Mouse (Mus musculus): ENCODE measurements around the gene Fgfr1op. TPM values are rescaled to one million over a fixed set of nuclear protein-coding genes. Genes with fewer than 3 reads are reported as not detected.

The Fgfr1op gene
- polyA plus RNA-seq, 1 experiment from 2014 or later, result 32.0 TPM

DNA sequence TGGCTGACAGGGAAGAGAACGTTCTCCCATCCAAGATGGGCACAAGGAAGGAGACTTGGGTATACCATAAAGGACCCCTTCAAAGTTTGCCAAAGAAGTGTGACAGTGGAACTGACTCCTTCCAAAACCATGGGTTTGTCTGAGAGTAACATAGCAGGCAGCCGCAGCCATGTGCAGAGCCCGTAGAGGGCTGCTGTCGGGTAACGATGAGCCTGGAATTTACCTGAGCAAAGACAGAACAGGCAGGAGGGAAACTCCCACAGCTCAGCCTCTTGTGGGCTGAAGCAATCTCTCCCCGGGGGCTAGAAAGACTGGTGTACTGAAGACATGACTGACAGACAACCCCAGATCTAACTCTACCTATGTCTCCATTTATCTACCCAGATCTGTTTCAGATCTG lies 46.1 kb downstream of the Fgfr1op start:
- no peak overlapping the region for H3K27ac ChIP-seq (ENCODE audit: low read length)
- no peaks in the 10 kb centered on the region for H3K9me3 ChIP-seq (ENCODE audit: control insufficient read depth, low read length)
- no peak overlapping the region for H3K4me2 ChIP-seq (ENCODE audit: low read depth, low read length)
- H3K4me1 ChIP-seq (ENCODE audit: control insufficient read depth, insufficient read depth, low read length), result no peaks in the 10 kb centered on the region
- no peak overlapping the region for H3K9ac ChIP-seq (ENCODE audit: low read depth, low read length)
- 65% methylated on average over 6 of the region's 6 CpGs for whole genome bisulfite sequencing
- ATAC-seq, result no peak
- no peaks in the 10 kb centered on the region for H3K36me3 ChIP-seq (ENCODE audit: control insufficient read depth, insufficient read depth, low read length)
- no peak overlapping the region for H3K4me3 ChIP-seq (ENCODE audit: low read length)
- H3K27me3 ChIP-seq (replicated peaks; ENCODE audit: control insufficient read depth, insufficient read depth, low read length), result 0 out of 2 replicates have a peak, but pooled peaks cover 2% of the 10 kb centered on the region

- WGBS, result 80% methylated on average over 1 of the region's 1 CpGs
- Histone ChIP-seq H3K9me3 (ENCODE audit: control insufficient read depth, low read length) (no peaks in the 10 kb centered on the region), H3K27ac (ENCODE audit: low read length) (no peak overlapping the region), H3K4me3 (ENCODE audit: low read length) (no peak overlapping the region), H3K9ac (ENCODE audit: low read depth, low read length) (no peak overlapping the region), H3K36me3 (ENCODE audit: control insufficient read depth, insufficient read depth, low read length) (no peaks in the 10 kb centered on the region), H3K27me3 (replicated peaks; ENCODE audit: control insufficient read depth, insufficient read depth, low read length) (0 out of 2 replicates have a peak, but pooled peaks cover 2% of the 10 kb centered on the region), H3K4me1 (ENCODE audit: control insufficient read depth, insufficient read depth, low read length) (no peaks in the 10 kb centered on the region), H3K4me2 (ENCODE audit: low read depth, low read length) (no peak overlapping the region)
- ATAC-seq, result no peak
These were observed 49.1 kb downstream of the Fgfr1op start for GRCm38 (mm10) chr17:8214369-8214768.

- no peak overlapping the region for H3K4me3 ChIP-seq (ENCODE audit: low read length)
- 0 out of 2 replicates have a peak, but pooled peaks cover 2% of the 10 kb centered on the region for H3K27me3 ChIP-seq (replicated peaks; ENCODE audit: control insufficient read depth, insufficient read depth, low read length)
- H3K4me2 ChIP-seq (ENCODE audit: low read depth, low read length), result no peak overlapping the region
- no peaks in the 10 kb centered on the region for H3K36me3 ChIP-seq (ENCODE audit: control insufficient read depth, insufficient read depth, low read length)
- no peak overlapping the region for H3K27ac ChIP-seq (ENCODE audit: low read length)
- H3K9me3 ChIP-seq (ENCODE audit: control insufficient read depth, low read length), result no peaks in the 10 kb centered on the region
- no peaks in the 10 kb centered on the region for H3K4me1 ChIP-seq (ENCODE audit: control insufficient read depth, insufficient read depth, low read length)
- ATAC-seq, result no peak
- WGBS, result 90% methylated on average over 12 of the region's 12 CpGs
- no peak overlapping the region for H3K9ac ChIP-seq (ENCODE audit: low read depth, low read length)
These were observed 49.9 kb downstream of the Fgfr1op start for GRCm38 (mm10) chr17:8215016-8215745.

GRCm38 (mm10) chr17:8223225-8223624 lies 57.9 kb downstream of the Fgfr1op start:
- 63% methylated on average over 10 of the region's 10 CpGs for WGBS

DNA sequence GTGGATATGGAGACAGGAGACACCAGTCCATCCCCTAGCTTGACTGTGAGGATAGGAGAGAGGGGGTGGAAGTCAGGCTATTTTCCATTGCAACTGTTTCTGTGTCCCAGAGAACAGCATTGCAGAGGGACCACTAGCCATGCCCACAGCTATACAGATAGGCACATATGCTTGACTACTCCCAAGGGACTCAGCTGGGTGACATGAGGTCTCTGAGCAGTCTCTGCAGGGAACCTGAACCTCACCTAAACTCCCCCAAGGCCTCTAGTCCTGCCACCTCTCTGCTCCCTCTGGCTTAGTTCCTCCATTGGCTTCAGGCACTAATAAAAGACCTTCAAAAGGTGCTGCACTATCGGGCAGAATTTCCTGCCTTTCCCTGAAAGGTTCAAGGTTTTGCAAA lies 58.8 kb downstream of the Fgfr1op start:
- H3K27ac ChIP-seq (ENCODE audit: low read length), result no peak overlapping the region
- H3K9ac ChIP-seq (ENCODE audit: low read depth, low read length), result no peak overlapping the region
- 69% methylated on average over 1 of the region's 1 CpGs for WGBS
- H3K4me3 ChIP-seq (ENCODE audit: low read length), result no peak overlapping the region
- H3K4me1 ChIP-seq (ENCODE audit: control insufficient read depth, insufficient read depth, low read length), result no peaks in the 10 kb centered on the region
- no peak for ATAC-seq
- no peaks in the 10 kb centered on the region for H3K9me3 ChIP-seq (ENCODE audit: control insufficient read depth, low read length)
- H3K4me2 ChIP-seq (ENCODE audit: low read depth, low read length), result no peak overlapping the region
- H3K27me3 ChIP-seq (replicated peaks; ENCODE audit: control insufficient read depth, insufficient read depth, low read length), result no peaks in the 10 kb centered on the region
- H3K36me3 ChIP-seq (ENCODE audit: control insufficient read depth, insufficient read depth, low read length), result no peaks in the 10 kb centered on the region

More at GRCm38 (mm10) chr17:8223225-8223624, 57.9 kb downstream of the Fgfr1op start:
- ATAC-seq, result no peak
- Histone ChIP-seq H3K36me3 (ENCODE audit: control insufficient read depth, insufficient read depth, low read length) (no peaks in the 10 kb centered on the region), H3K4me1 (ENCODE audit: control insufficient read depth, insufficient read depth, low read length) (no peaks in the 10 kb centered on the region), H3K27me3 (replicated peaks; ENCODE audit: control insufficient read depth, insufficient read depth, low read length) (no peaks in the 10 kb centered on the region), H3K9ac (ENCODE audit: low read depth, low read length) (no peak overlapping the region), H3K27ac (ENCODE audit: low read length) (no peak overlapping the region), H3K4me2 (ENCODE audit: low read depth, low read length) (no peak overlapping the region), H3K9me3 (ENCODE audit: control insufficient read depth, low read length) (no peaks in the 10 kb centered on the region), H3K4me3 (ENCODE audit: low read length) (no peak overlapping the region)

DNA sequence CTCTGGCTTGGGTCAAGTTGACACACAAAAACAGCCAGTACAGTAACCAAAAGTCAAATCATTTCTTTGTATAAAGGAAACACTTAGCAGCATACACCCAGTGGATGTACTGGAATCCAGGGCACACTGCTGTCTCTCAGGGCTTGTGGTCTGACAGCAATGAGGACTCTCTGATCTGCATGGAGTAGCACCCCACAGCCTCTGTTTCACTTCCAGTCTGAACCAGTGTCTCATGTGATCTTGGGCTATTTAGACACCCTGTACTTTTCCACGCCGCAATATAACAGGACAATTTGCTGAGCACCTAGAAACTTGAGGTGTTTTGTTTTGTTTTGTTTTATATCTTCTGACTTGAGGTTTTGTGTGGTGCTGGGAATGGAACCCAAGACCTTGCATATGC lies 59.9 kb downstream of the Fgfr1op start:
- Histone ChIP-seq H3K9me3 (ENCODE audit: control insufficient read depth, low read length) (no peaks in the 10 kb centered on the region), H3K4me2 (ENCODE audit: low read depth, low read length) (no peak overlapping the region), H3K27me3 (replicated peaks; ENCODE audit: control insufficient read depth, insufficient read depth, low read length) (no peaks in the 10 kb centered on the region), H3K9ac (ENCODE audit: low read depth, low read length) (no peak overlapping the region), H3K4me1 (ENCODE audit: control insufficient read depth, insufficient read depth, low read length) (no peaks in the 10 kb centered on the region), H3K4me3 (ENCODE audit: low read length) (no peak overlapping the region), H3K27ac (ENCODE audit: low read length) (no peak overlapping the region), H3K36me3 (ENCODE audit: control insufficient read depth, insufficient read depth, low read length) (no peaks in the 10 kb centered on the region)
- WGBS, result 99% methylated on average over 2 of the region's 2 CpGs
- no peak for ATAC-seq

DNA sequence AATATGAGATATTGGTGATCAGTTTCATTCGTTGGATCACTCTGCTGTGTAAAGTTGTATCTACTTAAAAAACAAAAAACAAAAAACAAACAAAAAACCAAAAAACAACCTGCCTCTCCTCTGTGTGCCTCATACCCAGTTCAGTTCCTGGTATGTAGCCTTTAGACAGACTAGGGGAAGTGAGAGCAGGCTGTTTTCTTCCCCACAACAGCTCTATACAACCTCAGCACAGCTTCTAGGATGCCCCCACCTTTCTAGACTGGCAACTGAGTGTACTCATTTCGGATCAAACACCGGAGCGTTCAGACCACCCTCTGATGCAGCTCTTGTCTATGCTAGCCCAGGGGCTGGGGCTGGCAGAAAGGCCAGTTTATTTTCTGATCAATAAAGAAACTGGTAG lies 60.4 kb downstream of the Fgfr1op start:
- Histone ChIP-seq H3K27me3 (replicated peaks; ENCODE audit: control insufficient read depth, insufficient read depth, low read length) (no peaks in the 10 kb centered on the region), H3K4me3 (ENCODE audit: low read length) (no peak overlapping the region), H3K9ac (ENCODE audit: low read depth, low read length) (no peak overlapping the region), H3K36me3 (ENCODE audit: control insufficient read depth, insufficient read depth, low read length) (no peaks in the 10 kb centered on the region), H3K27ac (ENCODE audit: low read length) (no peak overlapping the region), H3K4me2 (ENCODE audit: low read depth, low read length) (no peak overlapping the region), H3K4me1 (ENCODE audit: control insufficient read depth, insufficient read depth, low read length) (no peaks in the 10 kb centered on the region), H3K9me3 (ENCODE audit: control insufficient read depth, low read length) (no peaks in the 10 kb centered on the region)
- no peak for ATAC-seq
- whole genome bisulfite sequencing, result 78% methylated on average over 4 of the region's 4 CpGs

DNA sequence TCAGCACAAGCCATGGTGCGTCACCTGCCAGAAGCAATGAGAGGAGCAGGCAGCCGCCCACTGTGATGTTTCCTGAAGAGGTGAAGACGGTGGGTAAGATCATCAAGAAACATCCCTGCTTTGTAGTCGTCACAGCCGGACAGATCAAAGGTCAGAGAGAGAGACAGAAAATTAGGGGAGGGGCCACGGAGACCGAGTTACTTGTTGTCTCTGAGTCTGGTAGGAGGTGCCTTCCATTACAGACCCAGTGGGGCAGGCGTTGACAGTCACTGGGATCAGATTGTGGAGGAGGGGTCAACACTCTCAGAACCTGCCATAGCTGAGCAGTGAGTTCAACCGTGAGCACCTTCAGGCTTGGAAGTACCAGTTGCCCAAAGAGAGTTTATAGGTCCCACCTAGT lies 63.3 kb downstream of the Fgfr1op start:
- 33% methylated on average over 9 of the region's 9 CpGs for WGBS
- no peaks in the 10 kb centered on the region for H3K4me1 ChIP-seq (ENCODE audit: control insufficient read depth, insufficient read depth, low read length)
- ATAC-seq, result no peak
- H3K27me3 ChIP-seq (replicated peaks; ENCODE audit: control insufficient read depth, insufficient read depth, low read length), result no peaks in the 10 kb centered on the region
- no peaks in the 10 kb centered on the region for H3K36me3 ChIP-seq (ENCODE audit: control insufficient read depth, insufficient read depth, low read length)
- H3K9ac ChIP-seq (ENCODE audit: low read depth, low read length), result no peak overlapping the region
- H3K4me2 ChIP-seq (ENCODE audit: low read depth, low read length), result no peak overlapping the region
- H3K4me3 ChIP-seq (ENCODE audit: low read length), result no peak overlapping the region
- no peaks in the 10 kb centered on the region for H3K9me3 ChIP-seq (ENCODE audit: control insufficient read depth, low read length)
- H3K27ac ChIP-seq (ENCODE audit: low read length), result no peak overlapping the region

GRCm38 (mm10) chr17:8229607-8230006 lies 64.3 kb downstream of the Fgfr1op start:
- Histone ChIP-seq H3K36me3 (ENCODE audit: control insufficient read depth, insufficient read depth, low read length) (no peaks in the 10 kb centered on the region), H3K27ac (ENCODE audit: low read length) (no peak overlapping the region), H3K27me3 (replicated peaks; ENCODE audit: control insufficient read depth, insufficient read depth, low read length) (no peaks in the 10 kb centered on the region), H3K4me1 (ENCODE audit: control insufficient read depth, insufficient read depth, low read length) (no peaks in the 10 kb centered on the region), H3K9me3 (ENCODE audit: control insufficient read depth, low read length) (no peaks in the 10 kb centered on the region), H3K4me2 (ENCODE audit: low read depth, low read length) (no peak overlapping the region), H3K4me3 (ENCODE audit: low read length) (no peak overlapping the region), H3K9ac (ENCODE audit: low read depth, low read length) (no peak overlapping the region)
- no peak for ATAC-seq
- WGBS, result 83% methylated on average over 3 of the region's 3 CpGs

DNA sequence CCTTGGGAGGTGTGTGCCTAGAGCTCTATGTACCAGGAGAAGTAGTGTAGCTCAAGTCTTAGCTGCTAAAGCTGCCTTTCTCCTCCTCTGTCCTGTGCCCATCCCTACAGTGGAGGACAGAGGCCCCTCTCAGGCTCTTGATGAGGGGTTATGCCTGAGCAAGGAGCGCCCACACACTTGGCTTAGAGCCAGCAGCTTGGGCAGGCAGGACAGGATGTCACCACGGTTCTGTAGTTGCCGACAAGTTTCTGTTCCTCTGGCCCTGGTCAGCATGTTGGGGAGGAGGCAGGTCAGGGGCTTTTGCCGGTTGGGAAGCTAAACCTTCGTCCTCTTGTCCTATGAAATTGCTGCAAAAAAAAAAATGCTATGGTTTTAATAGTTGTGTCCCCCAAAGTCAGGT lies 66.8 kb downstream of the Fgfr1op start:
- Histone ChIP-seq H3K27me3 (replicated peaks; ENCODE audit: control insufficient read depth, insufficient read depth, low read length) (no peaks in the 10 kb centered on the region), H3K4me2 (ENCODE audit: low read depth, low read length) (no peak overlapping the region), H3K4me3 (ENCODE audit: low read length) (no peak overlapping the region), H3K9ac (ENCODE audit: low read depth, low read length) (no peak overlapping the region), H3K9me3 (ENCODE audit: control insufficient read depth, low read length) (no peaks in the 10 kb centered on the region), H3K4me1 (ENCODE audit: control insufficient read depth, insufficient read depth, low read length) (no peaks in the 10 kb centered on the region), H3K27ac (ENCODE audit: low read length) (no peak overlapping the region), H3K36me3 (ENCODE audit: control insufficient read depth, insufficient read depth, low read length) (no peaks in the 10 kb centered on the region)
- WGBS, result 60% methylated on average over 5 of the region's 5 CpGs
- no peak for ATAC-seq
